Mouse (Mus musculus): ENCODE data around the gene Efcab6. TPM values are rescaled to one million over a fixed set of nuclear protein-coding genes. Genes with fewer than 3 reads are reported as not detected.

Gene Efcab6
- total RNA-seq, 1 experiment from 2014 or later = not detected

DNA sequence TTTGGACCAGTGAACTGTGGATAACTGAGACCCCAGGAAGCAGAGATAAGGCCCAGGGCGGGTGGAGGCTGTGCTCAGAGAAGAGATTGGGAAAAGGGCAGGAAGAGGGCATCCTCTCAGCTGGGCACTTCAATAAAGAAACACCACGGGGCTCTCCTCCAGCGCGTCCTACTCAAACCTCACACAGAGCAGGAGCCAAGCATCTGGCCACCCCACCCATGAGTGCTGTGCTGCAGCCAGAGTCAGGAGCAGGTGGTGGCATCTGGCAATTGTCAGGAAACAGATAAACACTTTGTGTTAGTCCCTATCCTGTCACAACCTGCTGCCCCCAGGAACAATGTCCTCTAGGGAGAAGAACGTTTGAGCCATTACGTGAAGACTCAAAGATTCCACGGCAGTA, 77.1 kb downstream of the Efcab6 start:
- ATAC-seq (replicated peaks; ENCODE audit: low read depth, poor library complexity, severe bottlenecking) = no peak

DNA sequence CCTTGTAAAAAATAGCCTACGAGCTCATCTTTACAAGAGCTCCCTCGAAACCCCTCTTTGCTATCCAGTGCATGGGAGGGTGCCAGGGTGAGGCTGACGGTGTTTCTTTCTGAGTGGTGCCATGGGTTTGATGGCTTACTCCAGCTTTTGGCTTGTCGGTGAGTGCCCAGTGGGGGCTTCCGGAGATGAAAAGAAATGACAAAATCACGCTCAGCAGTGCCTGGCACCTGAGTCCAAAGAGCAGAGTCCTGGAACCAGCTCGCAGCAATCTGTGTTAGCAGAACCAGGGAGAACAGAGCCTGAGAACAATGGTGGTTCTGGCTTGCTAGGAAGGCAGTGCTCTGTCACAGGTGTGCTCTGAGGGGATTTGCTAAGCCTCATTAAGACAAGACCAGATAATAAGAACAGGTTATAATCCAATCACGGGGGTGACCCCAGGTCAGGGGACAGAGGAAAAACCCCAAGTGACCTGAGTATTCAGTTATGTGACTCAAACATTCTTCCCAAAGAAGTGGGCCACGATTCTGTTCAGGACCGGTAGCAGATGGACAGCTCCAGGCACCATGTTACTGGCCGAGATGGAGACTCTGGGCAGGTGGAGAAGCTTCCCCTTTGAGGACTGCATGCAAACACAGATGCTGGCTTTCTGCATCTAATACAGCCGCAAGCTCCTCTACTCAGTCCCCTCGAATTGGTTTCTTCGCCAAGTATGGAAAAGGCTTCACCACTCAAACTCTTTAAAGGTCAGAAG, 82.8 kb downstream of the Efcab6 start:
- no peak for ATAC-seq (replicated peaks; ENCODE audit: low read depth, poor library complexity, severe bottlenecking)

DNA sequence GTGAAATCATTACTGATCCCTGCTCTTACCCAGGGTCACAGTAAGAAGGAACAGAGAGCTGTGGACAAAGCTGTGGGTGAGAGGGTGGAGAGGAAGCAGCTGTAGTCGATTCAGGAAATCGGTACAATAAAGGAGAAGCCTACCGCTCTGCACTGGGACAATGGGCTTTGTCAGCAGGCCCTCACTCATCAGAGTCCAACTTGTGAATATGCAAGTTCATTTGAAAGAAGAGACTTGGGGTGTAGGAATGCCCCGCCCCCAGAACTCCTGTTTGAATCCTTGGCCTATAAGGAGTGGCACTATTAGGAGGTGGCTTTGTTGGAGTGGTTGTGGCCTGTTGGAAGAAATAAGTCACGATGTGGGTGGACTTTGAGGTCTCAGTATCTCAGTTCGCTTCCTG, 86.3 kb downstream of the Efcab6 start:
- no peak for ATAC-seq (replicated peaks; ENCODE audit: low read depth, poor library complexity, severe bottlenecking)

DNA sequence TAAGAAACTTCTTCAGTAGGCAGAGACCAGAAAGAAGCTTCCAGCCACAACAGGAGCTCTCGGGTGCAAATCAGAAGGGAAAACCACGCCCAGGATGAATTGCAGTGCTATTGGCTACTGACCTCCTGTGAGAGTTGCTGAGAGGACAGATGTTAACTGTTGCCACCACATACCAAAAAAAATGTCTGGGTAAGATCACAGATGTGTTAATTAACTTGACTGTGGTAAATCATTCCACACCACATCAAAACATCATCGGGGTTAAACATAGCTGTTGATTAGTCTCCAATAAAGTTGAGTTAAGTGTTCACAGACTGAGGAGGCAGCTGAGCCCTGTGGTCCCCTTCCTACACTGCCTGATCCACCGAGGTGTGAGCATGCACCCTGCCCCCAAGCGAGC, 88.1 kb downstream of the Efcab6 start:
- ATAC-seq (replicated peaks; ENCODE audit: low read depth, poor library complexity, severe bottlenecking) = no peak

DNA sequence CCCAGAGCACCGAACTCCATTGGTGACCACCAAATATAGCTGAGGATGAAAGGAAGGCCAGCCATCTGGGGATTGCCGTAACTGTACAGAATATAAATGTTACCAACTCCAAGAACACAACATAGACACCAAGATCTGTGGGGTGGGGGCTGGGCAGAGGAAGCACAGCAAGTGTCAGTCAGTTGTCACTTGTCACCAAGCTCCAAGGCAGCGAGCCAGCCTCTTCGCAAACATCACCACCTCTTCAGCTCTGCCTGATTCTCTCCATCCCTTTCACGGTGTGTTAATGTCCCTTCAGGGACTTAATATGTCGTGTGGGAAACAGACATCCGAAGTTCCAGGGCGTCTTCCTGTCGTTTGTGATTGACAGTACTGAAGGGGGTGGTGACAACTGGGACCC, 93.0 kb downstream of the Efcab6 start:
- no peak for ATAC-seq (replicated peaks; ENCODE audit: low read depth, poor library complexity, severe bottlenecking)

DNA sequence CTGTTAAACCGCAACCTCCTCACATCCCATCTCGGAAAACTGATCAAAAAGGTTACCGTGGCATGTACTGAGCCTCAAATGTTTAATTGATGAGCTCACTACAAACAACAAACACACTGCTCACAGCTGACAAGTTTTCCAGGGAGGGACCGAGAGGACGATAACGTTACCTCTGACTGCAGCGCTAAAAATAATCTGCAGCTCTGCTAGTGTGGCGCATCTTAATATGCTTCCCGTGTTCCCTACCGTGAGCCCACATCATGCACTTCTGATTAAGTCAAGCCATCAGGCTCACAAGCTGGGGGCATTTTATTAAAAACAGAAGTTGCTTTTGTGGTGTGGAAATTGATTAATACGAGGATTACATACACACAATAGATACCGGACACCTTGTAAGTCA, 97.4 kb downstream of the Efcab6 start:
- no peak for ATAC-seq (replicated peaks; ENCODE audit: low read depth, poor library complexity, severe bottlenecking)

DNA sequence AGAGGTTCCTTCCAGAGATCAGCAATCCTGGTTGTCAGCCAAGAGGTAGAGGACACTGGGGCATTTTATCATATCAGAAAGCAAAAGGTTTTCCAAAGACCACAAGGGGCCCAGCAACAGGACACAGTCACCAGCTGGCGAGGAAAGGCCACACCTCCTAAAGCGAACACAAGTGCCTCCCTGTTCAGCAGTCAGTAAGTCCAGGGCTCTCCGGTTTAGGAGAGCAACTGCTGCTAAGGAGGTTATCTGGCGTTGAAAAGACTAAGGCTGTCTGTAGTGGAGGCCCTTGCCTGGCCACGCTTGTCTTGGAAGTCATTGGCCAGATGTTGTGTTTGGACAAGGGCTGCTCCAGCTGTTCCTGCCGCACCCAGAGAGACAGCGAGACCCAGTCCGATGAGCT, 100.1 kb downstream of the Efcab6 start:
- no peak for ATAC-seq (replicated peaks; ENCODE audit: low read depth, poor library complexity, severe bottlenecking)

DNA sequence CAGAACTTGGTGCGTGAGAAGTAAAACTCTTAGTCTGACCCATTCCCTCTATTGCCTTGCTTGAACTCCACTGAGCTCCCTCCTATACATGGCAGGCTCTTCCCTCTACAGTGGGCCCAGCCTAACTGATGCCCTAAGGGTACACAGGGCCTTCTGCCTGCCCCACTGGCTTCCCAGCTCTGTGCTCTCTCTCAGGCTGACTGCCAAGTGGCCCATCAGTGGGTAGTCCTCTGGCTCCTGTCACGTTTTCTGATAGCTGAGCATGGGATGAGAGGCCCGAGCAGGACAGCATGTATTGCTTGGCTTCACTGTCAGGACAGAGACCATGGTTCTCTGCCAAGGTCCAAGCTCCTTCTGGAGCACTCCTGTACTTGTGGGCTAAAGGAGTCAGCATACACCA, 106.8 kb downstream of the Efcab6 start:
- ATAC-seq (replicated peaks; ENCODE audit: low read depth, poor library complexity, severe bottlenecking) = no peak

DNA sequence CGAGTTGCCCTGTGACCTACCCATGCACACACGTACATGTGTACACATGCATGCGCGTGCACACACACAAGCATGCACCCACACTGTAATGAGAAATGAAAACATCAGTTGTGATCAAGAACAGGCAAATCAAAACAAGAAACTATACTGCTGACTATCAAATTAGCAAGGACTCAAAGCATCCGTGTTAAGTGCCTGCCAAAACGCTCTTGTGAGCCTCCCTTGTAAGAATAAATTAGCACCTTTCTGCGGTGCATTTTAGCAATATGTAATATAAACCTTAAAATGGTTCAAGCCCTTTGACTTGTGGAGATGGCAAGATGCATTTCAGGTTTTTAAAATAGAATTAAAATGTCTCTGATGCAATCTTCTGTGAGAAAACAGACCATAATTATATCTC, 108.2 kb downstream of the Efcab6 start:
- ATAC-seq (replicated peaks; ENCODE audit: low read depth, poor library complexity, severe bottlenecking) = no peak

DNA sequence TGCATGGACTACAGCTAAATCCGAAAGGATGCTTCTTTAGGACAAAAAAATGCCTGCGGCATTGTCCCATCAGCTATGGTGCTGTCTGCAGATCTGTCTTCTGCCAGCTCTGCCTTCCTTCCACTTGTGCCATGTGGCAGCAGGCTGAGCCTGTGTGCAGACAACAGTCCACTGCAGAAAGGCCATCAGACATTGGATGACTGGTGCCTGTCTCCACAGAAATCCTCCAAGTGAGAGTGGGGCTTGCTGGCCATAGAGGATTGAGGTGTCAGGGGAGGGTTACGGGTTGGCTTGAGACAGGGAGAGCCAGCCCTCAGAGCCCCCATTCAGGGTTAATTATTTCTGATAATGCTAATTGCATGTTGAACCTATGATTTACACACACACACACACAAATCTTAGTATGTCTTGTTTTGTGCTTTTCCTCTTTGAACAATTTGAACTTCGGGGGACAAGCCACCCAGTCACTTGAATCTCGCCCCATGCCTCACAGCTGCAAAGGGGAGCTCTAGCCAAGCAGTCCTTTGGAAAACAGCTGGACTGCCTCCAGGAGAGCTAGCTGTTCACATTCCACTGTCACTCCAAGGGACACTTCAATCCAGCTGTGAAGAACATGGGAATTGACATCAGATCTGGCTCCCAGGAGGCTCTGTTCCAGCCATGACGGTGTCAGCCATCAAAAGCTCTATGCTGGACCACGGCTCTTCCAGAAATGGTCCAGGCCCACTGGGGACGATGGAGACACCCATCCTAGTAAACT, 109.1 kb downstream of the Efcab6 start:
- ATAC-seq (replicated peaks; ENCODE audit: low read depth, poor library complexity, severe bottlenecking) = no peak

DNA sequence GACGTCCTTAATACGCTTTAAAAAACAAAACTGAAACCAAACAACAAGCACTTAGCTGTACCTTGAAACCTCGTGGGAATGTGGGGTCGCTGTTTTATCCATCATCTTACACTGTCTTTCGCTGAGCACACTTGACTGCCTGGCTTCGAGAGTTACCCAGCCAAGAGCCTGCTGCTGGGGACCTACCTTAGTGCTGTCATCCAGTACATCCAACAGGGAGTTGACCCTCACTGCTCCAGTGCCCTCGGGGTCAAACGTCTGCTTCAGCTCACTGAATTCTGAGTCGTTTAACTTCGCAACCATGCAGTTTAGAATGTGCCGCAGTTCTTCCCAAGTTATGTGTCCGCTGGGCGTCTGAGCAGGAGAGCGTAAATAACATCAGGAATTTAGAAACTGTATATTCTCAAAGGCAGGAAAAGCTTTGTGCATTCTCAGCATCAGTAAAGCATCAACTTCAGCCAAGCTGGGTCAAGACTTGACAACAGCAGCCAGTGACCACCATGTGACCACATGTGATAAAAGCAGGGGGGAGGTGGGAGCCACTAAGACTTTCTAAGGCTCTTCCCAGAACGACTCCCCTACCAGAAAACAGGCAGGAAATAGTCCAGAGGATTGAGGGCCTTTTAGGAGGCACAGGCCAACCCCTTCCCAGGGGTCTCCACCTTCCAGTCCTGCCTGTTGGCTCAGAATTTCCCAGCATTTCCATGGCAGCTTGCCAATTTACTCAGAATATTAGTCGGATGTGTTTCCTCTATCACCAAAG, 115.3 kb downstream of the Efcab6 start:
- ATAC-seq (replicated peaks; ENCODE audit: low read depth, poor library complexity, severe bottlenecking) = no peak

DNA sequence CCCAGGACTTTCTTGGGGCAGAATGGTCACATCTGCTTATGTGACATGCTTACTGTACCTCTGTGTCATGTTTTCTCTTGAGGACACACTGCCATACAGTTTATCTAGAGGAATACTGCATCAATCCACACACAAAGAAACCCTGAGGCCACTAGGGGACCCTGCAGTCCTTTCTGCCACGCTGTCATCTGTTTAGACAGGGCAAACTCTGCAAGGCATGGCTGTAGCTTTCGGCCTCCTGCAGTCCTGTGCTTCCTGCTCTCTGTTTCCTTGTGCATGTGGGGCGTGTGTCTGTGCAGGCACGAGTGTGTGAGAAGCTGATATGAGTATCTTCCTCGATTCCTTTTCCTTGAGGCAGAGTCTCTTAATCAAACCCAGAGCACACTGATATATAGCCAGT, 125.5 kb downstream of the Efcab6 start:
- no peak for ATAC-seq (replicated peaks; ENCODE audit: low read depth, poor library complexity, severe bottlenecking)

DNA sequence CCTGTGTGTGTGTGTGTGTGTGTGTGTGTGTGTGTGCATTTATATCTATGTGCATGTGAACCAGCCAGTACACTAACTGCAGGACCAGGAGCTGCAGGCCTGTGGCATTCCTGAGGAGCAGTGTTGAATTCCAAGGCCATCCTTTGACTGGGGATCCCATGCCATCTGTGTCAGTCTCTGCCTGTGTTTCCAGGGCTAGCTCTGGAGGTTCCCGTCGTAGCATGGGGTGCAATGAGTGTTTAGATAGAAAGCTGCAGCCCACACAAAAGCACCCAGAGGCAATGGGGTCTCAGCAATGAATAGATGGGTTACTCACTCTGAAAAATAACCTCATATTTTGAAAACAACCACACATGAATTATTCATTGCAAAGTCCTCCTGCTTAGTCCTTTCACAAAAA, 126.7 kb downstream of the Efcab6 start:
- ATAC-seq (replicated peaks; ENCODE audit: low read depth, poor library complexity, severe bottlenecking) = no peak

DNA sequence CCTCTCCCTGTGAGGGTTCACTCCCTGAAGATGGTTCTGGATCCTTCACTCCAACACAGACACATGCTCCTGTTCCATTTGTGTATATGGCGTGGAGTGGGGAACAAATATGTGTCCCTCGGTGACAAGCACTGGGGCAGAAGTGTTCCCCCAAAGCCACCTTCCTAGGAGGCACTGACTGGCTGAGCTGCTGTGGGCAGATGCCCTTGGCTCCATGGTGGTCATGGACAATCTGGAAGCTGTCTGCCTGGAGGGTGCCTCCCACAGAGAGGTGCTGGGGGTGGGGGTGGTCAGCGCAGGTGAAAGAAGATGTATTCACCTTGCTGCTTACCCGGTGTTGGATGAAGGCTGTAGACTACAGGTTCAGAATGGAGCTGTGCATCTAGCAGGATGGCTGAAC, 128.7 kb downstream of the Efcab6 start:
- ATAC-seq (replicated peaks; ENCODE audit: low read depth, poor library complexity, severe bottlenecking) = no peak

DNA sequence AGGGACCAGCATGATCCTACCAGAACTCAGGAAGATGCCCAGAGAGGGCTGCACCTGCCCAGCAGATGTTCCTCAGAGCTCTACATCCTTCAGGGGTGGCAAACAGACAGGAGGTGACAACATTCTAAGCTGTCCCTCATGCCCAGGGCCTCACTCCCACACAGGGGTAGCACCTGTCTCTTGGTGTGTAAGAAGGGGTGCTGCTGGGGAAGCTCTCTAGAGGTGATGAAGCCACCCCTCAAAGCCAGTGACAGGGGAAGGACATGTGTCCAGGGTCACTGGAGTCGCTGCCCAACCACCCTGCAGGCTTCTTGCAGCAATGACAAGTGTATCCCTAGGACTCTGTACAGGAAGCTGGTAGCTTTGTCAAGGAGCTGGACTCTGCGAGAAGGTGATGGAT, 130.4 kb downstream of the Efcab6 start:
- ATAC-seq (replicated peaks; ENCODE audit: low read depth, poor library complexity, severe bottlenecking) = no peak

DNA sequence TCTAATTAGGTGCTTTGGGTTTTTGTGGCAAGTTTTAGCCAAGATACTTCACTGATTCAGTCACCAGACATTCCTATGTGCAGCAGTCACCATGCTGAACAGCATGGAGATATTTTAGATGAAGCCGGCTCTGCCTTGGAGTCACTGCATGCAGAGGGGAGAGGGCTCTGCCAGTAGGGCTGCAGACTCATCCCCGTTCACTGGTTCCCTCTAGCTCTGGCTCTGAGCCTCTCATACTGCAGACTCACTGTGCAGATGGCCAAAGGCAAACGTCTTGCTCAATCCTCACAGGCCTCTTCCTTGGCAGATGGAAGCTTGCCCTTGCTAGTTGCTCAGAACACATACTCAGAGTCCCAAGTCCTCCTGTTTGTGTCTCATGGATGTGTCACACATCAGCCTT, 139.8 kb downstream of the Efcab6 start:
- no peak for ATAC-seq (replicated peaks; ENCODE audit: low read depth, poor library complexity, severe bottlenecking)

DNA sequence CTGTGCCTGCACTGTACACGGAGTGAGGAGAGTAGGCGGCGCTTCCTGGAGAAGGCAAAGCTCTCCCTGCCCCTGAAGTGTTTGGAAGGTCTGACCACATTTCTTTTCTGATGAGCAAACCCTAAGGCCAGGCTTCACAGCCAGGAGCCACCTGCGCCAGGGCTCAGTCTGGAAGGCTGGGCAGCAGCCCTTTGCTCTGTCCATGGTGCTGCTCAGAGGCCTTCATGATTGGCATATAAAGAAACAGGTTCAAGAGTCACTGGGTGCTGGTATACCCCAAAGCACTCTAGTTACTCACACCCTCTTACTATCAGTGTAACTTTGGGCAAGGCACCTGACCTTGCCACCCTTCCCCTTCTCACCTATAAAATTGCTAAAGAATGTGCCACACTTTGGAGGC, 140.5 kb downstream of the Efcab6 start:
- no peak for ATAC-seq (replicated peaks; ENCODE audit: low read depth, poor library complexity, severe bottlenecking)

DNA sequence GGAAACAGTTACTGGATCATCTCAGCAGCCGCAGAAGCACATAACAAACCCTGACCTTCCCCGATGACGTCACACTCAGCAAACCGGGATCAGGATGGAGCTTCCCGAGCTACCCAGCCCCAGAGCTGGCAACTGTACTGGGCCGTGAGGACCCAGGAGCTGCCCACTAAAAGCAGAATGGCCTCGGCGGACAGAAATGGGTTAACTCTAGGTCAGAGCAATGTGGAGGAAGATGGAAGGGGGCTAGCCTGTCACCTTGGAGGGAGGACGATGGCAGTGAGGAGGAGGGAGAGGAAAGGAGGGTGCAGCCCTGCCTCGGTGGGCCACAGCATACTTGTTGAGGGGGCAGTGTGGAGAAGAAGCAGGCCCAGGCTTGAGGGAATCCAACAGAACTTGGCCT, 149.8 kb downstream of the Efcab6 start:
- ATAC-seq (replicated peaks; ENCODE audit: low read depth, poor library complexity, severe bottlenecking) = no peak

DNA sequence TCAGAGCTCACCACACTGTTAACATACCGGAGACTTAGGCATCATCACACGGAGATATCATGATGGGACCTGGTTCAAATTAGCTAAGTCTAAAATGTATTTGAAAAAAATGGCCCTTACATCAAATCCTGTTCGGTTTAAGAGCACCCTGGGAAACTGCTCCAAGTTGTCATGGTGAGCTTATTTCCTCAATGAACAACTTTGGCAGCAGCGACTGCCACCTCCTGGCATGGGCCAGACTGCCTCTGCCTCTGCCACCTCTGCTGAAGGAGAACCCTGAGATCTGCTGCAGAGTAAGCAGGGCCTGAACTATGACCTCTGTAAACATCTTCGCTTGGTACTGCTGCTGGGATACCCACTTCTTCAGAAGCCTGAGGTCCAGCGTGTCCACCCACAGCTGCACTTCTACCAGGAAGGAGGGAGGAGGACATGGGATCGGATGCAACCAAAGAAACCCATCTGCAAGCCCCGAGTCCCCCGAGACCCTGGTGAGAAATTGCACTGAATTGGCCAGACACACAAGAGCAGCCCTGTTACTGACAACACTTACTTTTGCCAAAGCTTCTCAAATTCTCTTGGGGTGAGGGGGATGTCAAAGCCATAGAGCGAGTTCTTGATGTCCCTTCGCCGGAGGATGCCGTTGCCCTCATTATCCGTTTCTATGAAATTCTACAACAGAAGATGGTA, 152.0 kb downstream of the Efcab6 start:
- no peak for ATAC-seq (replicated peaks; ENCODE audit: low read depth, poor library complexity, severe bottlenecking)

DNA sequence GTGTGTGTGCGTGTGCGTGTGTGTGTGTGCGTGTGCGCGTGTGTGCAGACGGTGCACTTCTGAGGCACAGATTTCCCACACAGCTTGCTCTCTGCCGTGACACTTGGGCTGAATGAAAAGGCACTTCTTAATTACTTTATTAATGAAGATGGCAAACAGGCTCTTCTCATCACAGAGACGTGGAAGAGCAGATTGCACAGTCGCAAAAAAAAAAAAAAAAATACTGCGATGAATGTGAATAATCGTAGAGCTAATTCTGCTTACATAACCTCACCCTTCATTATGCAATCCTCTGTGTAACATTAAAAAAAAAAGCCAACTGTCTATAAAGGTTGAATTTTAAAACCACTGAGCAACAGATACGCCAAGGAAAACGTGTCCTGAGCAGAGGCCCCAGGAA, 158.7 kb downstream of the Efcab6 start:
- no peak for ATAC-seq (replicated peaks; ENCODE audit: low read depth, poor library complexity, severe bottlenecking)

DNA sequence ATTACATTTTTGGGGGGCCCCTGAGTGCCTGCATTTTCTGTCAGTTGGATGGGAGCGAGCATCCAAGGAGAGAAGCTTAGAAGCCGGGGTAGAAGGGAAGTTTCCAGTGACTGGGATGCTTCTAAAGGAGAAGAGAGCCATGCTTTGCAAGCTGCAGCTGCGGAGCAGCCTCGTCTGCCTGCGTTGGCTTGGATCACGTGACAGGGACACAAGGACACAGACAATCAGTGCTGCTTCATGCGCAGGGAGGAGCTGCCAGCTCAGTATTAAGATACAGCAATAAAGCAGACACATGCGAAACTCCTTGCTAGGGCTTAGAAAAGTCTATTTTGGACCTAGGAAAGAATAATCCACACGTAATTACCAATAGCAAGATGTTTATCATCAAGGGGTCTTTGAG, 167.9 kb downstream of the Efcab6 start:
- no peak for ATAC-seq (replicated peaks; ENCODE audit: low read depth, poor library complexity, severe bottlenecking)

Data from common myeloid progenitor, adult 5-6 weeks (primary cell).